Mouse (Mus musculus): Measurements from ENCODE around the gene Sgms1. TPM values are rescaled to one million over a fixed set of nuclear protein-coding genes. Genes with fewer than 3 reads are reported as not detected.

Sgms1 gene
- polyA plus RNA-seq, 1 experiment from 2014 or later, result 43.0 TPM

DNA sequence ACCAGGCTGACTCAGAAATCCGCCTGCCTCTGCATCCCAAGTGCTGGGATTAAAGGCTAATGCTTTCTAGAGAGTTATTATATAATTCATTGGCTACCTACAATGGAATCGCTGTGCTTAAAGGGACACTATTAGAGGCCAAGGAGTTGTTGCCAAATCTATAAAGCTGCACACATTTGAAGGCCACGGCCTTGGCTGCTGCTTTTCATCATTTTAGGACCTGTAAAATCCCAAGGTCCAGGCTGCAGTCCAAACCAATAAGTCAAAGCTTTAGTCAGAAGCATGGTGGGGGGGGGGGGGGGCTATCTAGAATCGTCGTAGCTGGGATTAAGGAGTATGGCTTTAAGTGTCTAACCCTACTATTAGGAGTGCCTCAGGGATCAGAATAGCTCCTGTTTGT lies 9.0 kb upstream of the Sgms1 start:
- ATAC-seq (ENCODE audit: insufficient read depth, low FRiP score), result no peak
- WGBS, result 62% methylated on average over 5 of the region's 5 CpGs
- no peak overlapping the region for H3K9ac ChIP-seq (ENCODE audit: low read length)

GRCm38 (mm10) chr19:32396303-32396702 lies 6.8 kb upstream of the Sgms1 start:
- H3K9me3 ChIP-seq (replicated peaks; ENCODE audit: control insufficient read depth, low read length), result no peaks in the 10 kb centered on the region
- no peak overlapping the region for H3K9ac ChIP-seq (ENCODE audit: low read length)
- no peak overlapping the region for H3K27ac ChIP-seq (ENCODE audit: low read length)
- 57% methylated on average over 6 of the region's 6 CpGs for WGBS
- no peaks in the 10 kb centered on the region for H3K36me3 ChIP-seq (ENCODE audit: control insufficient read depth, insufficient read depth, low read length)
- no peak overlapping the region for H3K4me2 ChIP-seq (ENCODE audit: low read depth, low read length)
- H3K27me3 ChIP-seq (ENCODE audit: control insufficient read depth, insufficient read depth, low read length), result no peaks in the 10 kb centered on the region
- no peak for ATAC-seq (ENCODE audit: insufficient read depth, low FRiP score)
- no peak overlapping the region for H3K4me3 ChIP-seq (replicated peaks; ENCODE audit: low read length)
- no peaks in the 10 kb centered on the region for H3K4me1 ChIP-seq (ENCODE audit: control insufficient read depth, insufficient read depth, low read length)

More for the DNA sequence above, 9.0 kb upstream of the Sgms1 start:
- Histone ChIP-seq H3K4me1 (ENCODE audit: control insufficient read depth, insufficient read depth, low read length) (no peaks in the 10 kb centered on the region), H3K27me3 (ENCODE audit: control insufficient read depth, insufficient read depth, low read length) (no peaks in the 10 kb centered on the region), H3K27ac (ENCODE audit: low read length) (no peak overlapping the region), H3K9me3 (replicated peaks; ENCODE audit: control insufficient read depth, low read length) (no peaks in the 10 kb centered on the region), H3K4me2 (ENCODE audit: low read depth, low read length) (no peak overlapping the region), H3K36me3 (ENCODE audit: control insufficient read depth, insufficient read depth, low read length) (no peaks in the 10 kb centered on the region), H3K4me3 (replicated peaks; ENCODE audit: low read length) (no peak overlapping the region)

DNA sequence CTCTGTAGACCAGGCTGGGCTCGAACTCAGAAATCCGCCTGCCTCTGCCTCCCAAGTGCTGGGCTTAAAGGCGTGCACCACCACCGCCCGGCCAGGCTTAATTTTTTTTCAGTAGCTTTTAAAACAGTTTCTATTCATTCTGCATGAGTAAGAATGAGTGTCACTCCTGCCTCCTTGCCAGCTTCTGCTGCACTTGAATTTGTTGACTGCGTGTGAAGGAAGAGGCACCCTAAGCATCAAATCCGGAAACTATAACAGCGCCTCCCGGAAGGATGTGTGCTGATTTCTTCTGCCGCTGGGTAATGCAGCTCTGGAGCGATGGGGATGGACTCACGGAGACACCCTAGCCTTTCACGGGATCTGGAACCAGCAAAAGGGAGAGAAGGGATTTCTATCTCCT lies 5.3 kb upstream of the Sgms1 start:
- H3K9ac ChIP-seq (ENCODE audit: low read length), result no peak overlapping the region
- no peak overlapping the region for H3K27ac ChIP-seq (ENCODE audit: low read length)
- H3K27me3 ChIP-seq (ENCODE audit: control insufficient read depth, insufficient read depth, low read length), result no peaks in the 10 kb centered on the region
- H3K4me3 ChIP-seq (replicated peaks; ENCODE audit: low read length), result no peak overlapping the region
- H3K4me1 ChIP-seq (ENCODE audit: control insufficient read depth, insufficient read depth, low read length), result peaks cover 4% of the 10 kb centered on the region; the same call in 1 of the 2 replicates
- no peaks in the 10 kb centered on the region for H3K9me3 ChIP-seq (replicated peaks; ENCODE audit: control insufficient read depth, low read length)
- no peak for ATAC-seq (ENCODE audit: insufficient read depth, low FRiP score)
- WGBS, result 86% methylated on average over 13 of the region's 13 CpGs
- H3K4me2 ChIP-seq (ENCODE audit: low read depth, low read length), result no peak overlapping the region
- no peaks in the 10 kb centered on the region for H3K36me3 ChIP-seq (ENCODE audit: control insufficient read depth, insufficient read depth, low read length)

GRCm38 (mm10) chr19:32393758-32394450 lies 4.4 kb upstream of the Sgms1 start:
- peaks cover 4% of the 10 kb centered on the region; the same call in 1 of the 2 replicates for H3K4me1 ChIP-seq (ENCODE audit: control insufficient read depth, insufficient read depth, low read length)
- ATAC-seq (ENCODE audit: insufficient read depth, low FRiP score), result no peak
- no peak overlapping the region for H3K4me2 ChIP-seq (ENCODE audit: low read depth, low read length)
- H3K4me3 ChIP-seq (replicated peaks; ENCODE audit: low read length), result no peak overlapping the region
- H3K9ac ChIP-seq (ENCODE audit: low read length), result no peak overlapping the region
- no peaks in the 10 kb centered on the region for H3K36me3 ChIP-seq (ENCODE audit: control insufficient read depth, insufficient read depth, low read length)
- no peaks in the 10 kb centered on the region for H3K27me3 ChIP-seq (ENCODE audit: control insufficient read depth, insufficient read depth, low read length)
- WGBS, result 57% methylated on average over 8 of the region's 8 CpGs
- no peak overlapping the region for H3K27ac ChIP-seq (ENCODE audit: low read length)
- H3K9me3 ChIP-seq (replicated peaks; ENCODE audit: control insufficient read depth, low read length), result no peaks in the 10 kb centered on the region

GRCm38 (mm10) chr19:32393092-32393745 lies 3.7 kb upstream of the Sgms1 start:
- Histone ChIP-seq H3K9me3 (replicated peaks; ENCODE audit: control insufficient read depth, low read length) (no peaks in the 10 kb centered on the region), H3K36me3 (ENCODE audit: control insufficient read depth, insufficient read depth, low read length) (no peaks in the 10 kb centered on the region), H3K4me3 (replicated peaks; ENCODE audit: low read length) (no peak overlapping the region), H3K9ac (ENCODE audit: low read length) (no peak overlapping the region), H3K4me2 (ENCODE audit: low read depth, low read length) (no peak overlapping the region), H3K27ac (ENCODE audit: low read length) (no peak overlapping the region), H3K4me1 (ENCODE audit: control insufficient read depth, insufficient read depth, low read length) (peaks cover 4% of the 10 kb centered on the region; the same call in 1 of the 2 replicates), H3K27me3 (ENCODE audit: control insufficient read depth, insufficient read depth, low read length) (no peaks in the 10 kb centered on the region)
- ATAC-seq (ENCODE audit: insufficient read depth, low FRiP score), result no peak
- WGBS, result 90% methylated on average over 4 of the region's 4 CpGs

- Histone ChIP-seq H3K9me3 (replicated peaks; ENCODE audit: control insufficient read depth, low read length) (no peaks in the 10 kb centered on the region), H3K4me1 (ENCODE audit: control insufficient read depth, insufficient read depth, low read length) (peaks cover 14% of the 10 kb centered on the region), H3K36me3 (ENCODE audit: control insufficient read depth, insufficient read depth, low read length) (no peaks in the 10 kb centered on the region), H3K27ac (ENCODE audit: low read length) (no peak overlapping the region), H3K4me2 (ENCODE audit: low read depth, low read length) (no peak overlapping the region), H3K27me3 (ENCODE audit: control insufficient read depth, insufficient read depth, low read length) (no peaks in the 10 kb centered on the region), H3K4me3 (replicated peaks; ENCODE audit: low read length) (no peak overlapping the region), H3K9ac (ENCODE audit: low read length) (no peak overlapping the region)
- 88% methylated on average over 3 of the region's 3 CpGs for WGBS
- no peak for ATAC-seq (ENCODE audit: insufficient read depth, low FRiP score)
Measured at GRCm38 (mm10) chr19:32391441-32391840, 1.9 kb upstream of the Sgms1 start.

- Histone ChIP-seq H3K36me3 (ENCODE audit: control insufficient read depth, insufficient read depth, low read length) (no peaks in the 10 kb centered on the region), H3K4me2 (ENCODE audit: low read depth, low read length) (peak overlapping the region; percentile 79), H3K4me3 (replicated peaks; ENCODE audit: low read length) (peak overlapping the region; percentile 74), H3K9ac (ENCODE audit: low read length) (peak overlapping the region; percentile 94), H3K4me1 (ENCODE audit: control insufficient read depth, insufficient read depth, low read length) (peaks cover 21% of the 10 kb centered on the region), H3K9me3 (replicated peaks; ENCODE audit: control insufficient read depth, low read length) (no peaks in the 10 kb centered on the region), H3K27me3 (ENCODE audit: control insufficient read depth, insufficient read depth, low read length) (no peaks in the 10 kb centered on the region), H3K27ac (ENCODE audit: low read length) (peak overlapping the region; percentile 96; the same call in 1 of the 2 replicates)
- 60% methylated on average over 7 of the region's 7 CpGs for WGBS
- ATAC-seq (ENCODE audit: insufficient read depth, low FRiP score), result no peak
Measured at GRCm38 (mm10) chr19:32390116-32390515, 602 bp upstream of the Sgms1 start.

DNA sequence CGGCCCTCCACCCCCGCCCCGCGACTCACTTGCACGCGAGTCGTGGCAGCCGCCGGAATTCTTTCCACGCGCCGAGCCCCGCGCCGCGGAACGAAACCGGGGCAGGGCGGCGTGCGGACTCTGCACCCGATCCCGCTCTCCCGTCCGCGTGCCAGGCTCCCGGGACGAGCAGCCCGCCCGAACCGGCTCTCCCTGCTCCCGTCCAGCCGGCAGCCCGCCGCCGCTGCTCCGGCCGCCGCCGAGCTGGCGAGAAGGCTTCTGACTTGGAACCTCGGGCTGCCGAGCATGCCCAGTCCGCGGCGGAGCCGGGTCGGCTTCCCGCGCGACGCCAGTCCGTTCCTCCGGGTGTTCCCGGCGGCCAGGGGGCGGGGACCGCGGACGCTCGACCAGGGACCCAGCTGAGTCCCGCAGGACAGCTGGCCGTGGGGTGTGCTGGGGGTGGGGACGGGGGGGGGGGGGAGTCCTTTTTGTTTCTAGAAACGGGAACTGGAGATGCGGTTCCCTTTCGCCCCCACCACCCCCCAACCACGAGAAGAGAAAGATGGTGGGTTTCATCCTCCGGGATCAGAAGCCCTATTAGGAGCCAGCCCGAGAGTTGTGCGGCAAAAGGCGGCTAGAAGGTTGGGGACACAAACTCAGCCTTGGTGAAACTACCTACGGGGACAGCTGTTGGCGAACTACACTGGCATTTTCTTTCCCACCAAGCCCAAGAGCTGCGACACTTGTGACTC lies 1.2 kb downstream of the Sgms1 start:
- H3K4me3 ChIP-seq (replicated peaks; ENCODE audit: low read length), result peak overlapping the region; percentile 74
- no peaks in the 10 kb centered on the region for H3K36me3 ChIP-seq (ENCODE audit: control insufficient read depth, insufficient read depth, low read length)
- peak overlapping the region; percentile 79 for H3K4me2 ChIP-seq (ENCODE audit: low read depth, low read length)
- H3K9me3 ChIP-seq (replicated peaks; ENCODE audit: control insufficient read depth, low read length), result no peaks in the 10 kb centered on the region
- under 1% methylated on average over 73 of the region's 75 CpGs for WGBS
- ATAC-seq (ENCODE audit: insufficient read depth, low FRiP score), result peak; percentile 94
- no peaks in the 10 kb centered on the region for H3K27me3 ChIP-seq (ENCODE audit: control insufficient read depth, insufficient read depth, low read length)
- peak overlapping the region; percentile 96 for H3K27ac ChIP-seq (ENCODE audit: low read length)
- H3K9ac ChIP-seq (ENCODE audit: low read length), result peak overlapping the region; percentile 82
- H3K4me1 ChIP-seq (ENCODE audit: control insufficient read depth, insufficient read depth, low read length), result peaks cover 26% of the 10 kb centered on the region
